Mouse (Mus musculus) lung, adult 2 months (tissue): Measurements from ENCODE around the gene Apod. TPM values are rescaled to one million over a fixed set of nuclear protein-coding genes. Genes with fewer than 3 reads are reported as not detected.
A peak's percentile ranks its signal among the peaks of the same experiment; 100 is the strongest.

Experiments used
- DNase-seq: peaks from one replicate; pipeline ENCODE4 v3.0.0; 2022
- H3K4me1 ChIP-seq: fragments of 200-500 bp; 2 replicates; pipeline ENCODE4 v1.6.1; 2011; ENCODE audit warnings: low read length; ENCODE audit not compliant: control insufficient read depth, insufficient read depth
- H3K4me3 ChIP-seq: fragments of 200-500 bp; replicated peaks from 2 replicates; pipeline ENCODE3; 2011; ENCODE audit warnings: low read depth, mild to moderate bottlenecking, control low read depth, low read length; ENCODE audit errors: extremely low read depth
- CTCF ChIP-seq: fragments of 200-500 bp; IDR thresholded peaks from 2 replicates; pipeline ENCODE4 v1.5.1; 2011; ENCODE audit warnings: mild to moderate bottlenecking, low read length, control low read depth; ENCODE audit not compliant: insufficient read depth
- POLR2A ChIP-seq: fragments of 200-500 bp; IDR thresholded peaks from 2 replicates; pipeline ENCODE4 v1.6.1; 2011; ENCODE audit warnings: low read depth, mild to moderate bottlenecking, control low read depth, low read length, borderline replicate concordance; ENCODE audit errors: extremely low read depth
- WGBS: fragments of 180-500 bp; shearing (Covaris S2); methylation state at CpG from one replicate; pipeline ENCODE4 v1.1.7; 2018; 5-methylcytosine and 5-hydroxymethylcytosine counted together
- polyA plus RNA-seq: library from polyadenylated mRNA; depleted of rRNA; stranded (reverse); fragments of >200 nt; gene quantifications from 2 replicates; pipeline ENCODE4 v1.2.3, GENCODE M21; 2012

Apod gene
- polyA plus RNA-seq, 1 experiment, result 5.1 TPM

GRCm38 (mm10) chr16:31290281-31290680 is 24.3 kb downstream of the Apod start:
- H3K4me1 ChIP-seq, result peaks cover 4% of the 10 kb centered on the region
- peak; percentile 65 for DNase-seq
- WGBS, result 18% methylated on average over 10 of the region's 10 CpGs
- TF ChIP-seq POLR2A (peak; percentile 40; the same call in 1 of the 2 replicates), CTCF (no peak)
- peak overlapping the region; percentile 33 for H3K4me3 ChIP-seq

GRCm38 (mm10) chr16:31287712-31288111 is 26.9 kb downstream of the Apod start:
- DNase-seq, result no peak
- 68% methylated on average over 3 of the region's 3 CpGs for WGBS
- Histone ChIP-seq H3K4me1 (peaks cover 4% of the 10 kb centered on the region), H3K4me3 (no peak overlapping the region)
- TF ChIP-seq POLR2A, result no peak
- TF ChIP-seq CTCF, result no peak

- no peak for TF ChIP-seq POLR2A
- no peak for TF ChIP-seq CTCF
- DNase-seq, result no peak
- H3K4me3 ChIP-seq, result no peak overlapping the region
- H3K4me1 ChIP-seq, result peaks cover 6% of the 10 kb centered on the region
- 89% methylated on average over 11 of the region's 11 CpGs for WGBS
Observed at GRCm38 (mm10) chr16:31286801-31287488, 27.7 kb downstream of the Apod start.

- no peak for TF ChIP-seq CTCF
- no peak for TF ChIP-seq POLR2A
- H3K4me3 ChIP-seq, result no peak overlapping the region
- peaks cover 7% of the 10 kb centered on the region for H3K4me1 ChIP-seq
- 47% methylated on average over 2 of the region's 2 CpGs for WGBS
- no peak for DNase-seq
Observed at GRCm38 (mm10) chr16:31281981-31282380, 32.6 kb downstream of the Apod start.

GRCm38 (mm10) chr16:31280176-31280575 is 34.4 kb downstream of the Apod start:
- WGBS, result 95% methylated on average over 4 of the region's 4 CpGs
- H3K4me1 ChIP-seq, result peaks cover 7% of the 10 kb centered on the region

GRCm38 (mm10) chr16:31278581-31278980 is 36.0 kb downstream of the Apod start:
- no peak for DNase-seq
- Histone ChIP-seq H3K4me1 (peaks cover 7% of the 10 kb centered on the region), H3K4me3 (no peak overlapping the region)
- TF ChIP-seq POLR2A, result no peak
- no peak for TF ChIP-seq CTCF
- 68% methylated on average over 6 of the region's 6 CpGs for WGBS

More at GRCm38 (mm10) chr16:31280176-31280575, 34.4 kb downstream of the Apod start:
- no peak for TF ChIP-seq POLR2A
- no peak for TF ChIP-seq CTCF
- DNase-seq, result no peak
- H3K4me3 ChIP-seq, result no peak overlapping the region

GRCm38 (mm10) chr16:31278081-31278480 is 36.5 kb downstream of the Apod start:
- DNase-seq, result no peak
- Histone ChIP-seq H3K4me1 (peaks cover 11% of the 10 kb centered on the region), H3K4me3 (no peak overlapping the region)
- WGBS, result 48% methylated on average over 2 of the region's 2 CpGs
- no peak for TF ChIP-seq POLR2A
- no peak for TF ChIP-seq CTCF

GRCm38 (mm10) chr16:31276962-31277361 is 37.6 kb downstream of the Apod start:
- Histone ChIP-seq H3K4me1 (peaks cover 15% of the 10 kb centered on the region), H3K4me3 (no peak overlapping the region)
- 37% methylated on average over 7 of the region's 7 CpGs for WGBS
- TF ChIP-seq POLR2A, result no peak
- no peak for DNase-seq

GRCm38 (mm10) chr16:31276539-31276938 is 38.1 kb downstream of the Apod start:
- no peak overlapping the region for H3K4me3 ChIP-seq
- no peak for TF ChIP-seq CTCF
- 37% methylated on average over 7 of the region's 7 CpGs for WGBS
- H3K4me1 ChIP-seq, result peaks cover 15% of the 10 kb centered on the region
- DNase-seq, result peak; percentile 52

GRCm38 (mm10) chr16:31274674-31275460 is 39.7 kb downstream of the Apod start, which contains the start of gene Ppp1r2:
Gene Ppp1r2 (minus strand): TSS chr16:31275277.
- no peak for TF ChIP-seq CTCF
- TF ChIP-seq POLR2A, result peak; percentile 87
- WGBS, result under 1% methylated on average over 82 of the region's 83 CpGs
- peak; percentile 88 for DNase-seq
- Histone ChIP-seq H3K4me3 (peak within 1 kb of the TSS; percentile 81), H3K4me1 (peaks cover 15% of the 10 kb centered on the region)
